Mouse (Mus musculus) T-helper 17 cell (primary cell): Measurements from ENCODE around the gene Rbfox3.

Experiments
- in situ Hi-C, 2 experiments: fragments of 300-600 bp; cut with MboI, MseI; formaldehyde crosslinking; loops; 1 replicate in 1 of 2; 2 replicates in 1 of 2; pipeline ENCODE4 v1.15.1; 2025; ENCODE audit warnings: high pct_unique_total_duplicates in 2 of 2

Gene Rbfox3

DNA sequence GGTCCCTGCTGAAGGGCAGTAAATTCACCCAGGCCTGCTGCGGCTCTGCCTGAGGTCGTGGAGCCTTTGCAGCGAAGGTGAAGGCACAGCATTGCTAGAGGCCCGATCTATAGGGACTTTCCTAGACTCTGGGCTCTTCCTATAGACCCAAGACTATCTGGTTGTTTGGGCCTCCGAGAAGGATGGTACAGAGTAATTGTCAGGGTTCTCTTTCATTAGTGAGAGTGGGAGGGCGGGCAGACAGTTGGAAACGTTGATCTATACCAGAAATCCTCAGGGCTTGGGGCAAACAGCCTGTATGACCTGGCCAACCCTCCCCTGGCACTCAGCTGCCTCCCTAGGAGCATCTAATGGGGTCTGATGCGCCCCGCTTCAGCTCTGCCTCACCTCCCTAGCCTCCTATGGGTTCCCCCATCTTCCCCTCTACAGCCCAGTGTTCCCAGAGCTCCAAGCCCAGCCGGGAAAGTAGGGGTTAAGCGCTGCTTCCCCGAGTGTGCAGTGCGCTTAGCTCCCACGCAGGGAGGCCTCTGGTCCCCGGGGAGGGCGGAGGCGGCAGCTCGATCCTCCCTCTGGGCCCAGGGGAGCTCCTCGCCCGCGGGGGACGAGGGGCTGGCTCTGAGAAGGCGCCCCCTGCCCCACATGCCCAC is 4.5 kb downstream of the Rbfox3 start:
- in situ Hi-C loops = loop anchor here in 1 of 2 experiments (10.0 kb wide), 1 partner anchor 1128 kb away; no protein-coding TSS in a partner anchor

GRCm38 (mm10) chr11:118906131-118906823 is 5.1 kb downstream of the Rbfox3 start:
- in situ Hi-C loops = loop anchor here in 1 of 2 experiments (10.0 kb wide), 1 partner anchor 1129 kb away; no protein-coding TSS in a partner anchor

DNA sequence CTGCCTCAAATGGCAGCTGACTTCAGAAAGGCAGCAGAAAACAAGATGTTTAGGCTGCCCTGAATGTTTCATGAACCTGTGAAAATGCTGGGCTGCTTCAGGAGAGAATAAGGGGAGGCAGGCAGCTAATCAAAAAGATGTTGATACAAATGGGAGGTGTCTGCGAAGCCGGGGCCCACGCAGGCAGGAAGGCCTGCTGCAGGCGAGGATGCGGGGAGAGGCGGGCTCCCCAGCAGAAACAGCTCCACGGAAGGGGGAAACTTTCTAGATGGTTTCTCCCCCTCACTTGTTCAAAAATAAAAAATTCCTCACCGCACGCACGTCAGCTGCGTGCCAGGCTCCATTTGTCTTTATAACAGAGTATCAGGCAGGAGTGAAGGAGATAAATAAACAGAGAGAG is 5.7 kb downstream of the Rbfox3 start:
- in situ Hi-C loops = loop anchor here in 1 of 2 experiments (10.0 kb wide), 1 partner anchor 1129 kb away; no protein-coding TSS in a partner anchor

DNA sequence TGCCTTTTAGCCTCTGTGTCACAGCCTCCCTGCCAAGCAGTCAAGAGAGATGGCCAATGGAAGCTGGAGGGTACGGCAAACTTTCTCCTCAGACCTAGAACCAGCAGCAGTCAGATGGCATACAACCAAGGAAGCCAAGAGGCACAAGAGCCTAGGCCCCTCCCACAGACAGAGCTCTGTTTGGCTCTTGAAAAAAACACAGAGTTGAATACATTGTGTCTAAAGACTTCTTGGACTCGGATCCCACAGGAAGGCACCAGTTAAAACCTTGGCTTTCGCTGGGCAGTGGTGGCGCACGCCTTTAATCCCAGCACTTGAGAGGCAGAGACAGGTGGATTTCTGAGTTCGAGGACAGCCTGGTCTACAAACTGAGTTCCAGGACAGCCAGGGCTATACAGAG is 7.1 kb downstream of the Rbfox3 start:
- in situ Hi-C loops = loop anchor here in 1 of 2 experiments (10.0 kb wide), 1 partner anchor 1131 kb away; no protein-coding TSS in a partner anchor

- in situ Hi-C loops = loop anchor here in 1 of 2 experiments (10.0 kb wide), 1 partner anchor 1135 kb away; no protein-coding TSS in a partner anchor
Observed at GRCm38 (mm10) chr11:118899771-118900545, 11.4 kb downstream of the Rbfox3 start.

GRCm38 (mm10) chr11:118898643-118899042 is 12.8 kb downstream of the Rbfox3 start:
- in situ Hi-C loops = no loop called here

- in situ Hi-C loops = no loop called here
Observed at GRCm38 (mm10) chr11:118898156-118898555, 13.2 kb downstream of the Rbfox3 start.

DNA sequence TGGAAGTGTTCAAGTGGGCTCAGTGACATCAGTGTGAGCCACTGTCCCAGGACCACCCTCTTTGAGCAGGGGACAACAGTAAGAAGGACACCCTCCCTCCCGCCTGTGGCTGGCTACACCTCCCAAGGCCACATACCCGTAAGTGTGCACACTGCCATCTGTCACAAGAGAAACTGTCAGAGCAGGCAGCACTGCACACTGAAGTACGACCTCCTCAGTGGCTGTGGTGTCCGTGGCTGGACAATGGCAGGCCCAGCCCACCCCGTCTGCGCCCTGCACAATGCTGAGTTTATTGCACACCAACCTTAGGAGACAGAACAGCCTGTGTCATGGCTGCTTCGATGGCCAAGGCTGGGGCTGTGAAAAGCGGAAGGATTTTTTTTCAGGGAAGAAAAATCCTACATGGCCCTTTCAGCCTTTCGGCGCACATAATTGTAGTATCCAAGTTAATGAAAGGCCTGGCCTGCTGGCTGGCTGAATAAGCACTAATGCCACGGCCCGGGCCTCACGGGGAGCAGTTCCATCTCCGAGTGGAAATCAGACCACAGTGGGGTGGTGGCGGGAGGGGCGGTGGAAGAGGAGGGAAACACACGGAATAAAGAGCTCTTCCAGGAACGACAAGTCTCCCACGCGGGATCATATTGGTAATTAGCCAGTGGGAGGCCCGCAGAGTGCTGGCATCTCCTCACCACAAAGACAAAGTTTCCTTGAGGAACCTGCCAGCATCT is 14.1 kb downstream of the Rbfox3 start:
- in situ Hi-C loops = no loop called here

GRCm38 (mm10) chr11:118896032-118896675 is 15.2 kb downstream of the Rbfox3 start:
- in situ Hi-C loops = no loop called here

- in situ Hi-C loops = no loop called here
Observed at GRCm38 (mm10) chr11:118894835-118895234, 16.6 kb downstream of the Rbfox3 start.

GRCm38 (mm10) chr11:118894196-118894595 is 17.2 kb downstream of the Rbfox3 start:
- in situ Hi-C loops = no loop called here

DNA sequence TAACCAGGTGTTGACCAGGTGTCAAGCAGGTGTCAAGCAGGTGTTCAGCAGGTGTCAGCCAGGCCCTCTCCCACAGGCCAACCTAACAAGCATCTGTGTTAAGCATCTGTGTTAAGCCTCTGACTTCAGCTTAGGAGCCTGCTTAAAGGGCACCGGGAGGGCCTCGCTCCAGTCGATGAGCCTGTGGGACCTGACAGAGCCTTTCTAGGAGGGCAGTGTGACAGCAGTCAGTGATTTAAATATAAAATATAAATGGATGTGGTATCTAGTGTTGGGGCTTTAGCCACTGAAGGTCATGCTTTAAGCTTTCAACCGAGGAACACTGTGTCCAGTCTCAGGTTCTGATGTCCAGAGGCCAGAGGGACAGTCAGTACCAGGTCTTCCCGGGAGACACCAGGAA is 18.5 kb downstream of the Rbfox3 start:
- in situ Hi-C loops = no loop called here

DNA sequence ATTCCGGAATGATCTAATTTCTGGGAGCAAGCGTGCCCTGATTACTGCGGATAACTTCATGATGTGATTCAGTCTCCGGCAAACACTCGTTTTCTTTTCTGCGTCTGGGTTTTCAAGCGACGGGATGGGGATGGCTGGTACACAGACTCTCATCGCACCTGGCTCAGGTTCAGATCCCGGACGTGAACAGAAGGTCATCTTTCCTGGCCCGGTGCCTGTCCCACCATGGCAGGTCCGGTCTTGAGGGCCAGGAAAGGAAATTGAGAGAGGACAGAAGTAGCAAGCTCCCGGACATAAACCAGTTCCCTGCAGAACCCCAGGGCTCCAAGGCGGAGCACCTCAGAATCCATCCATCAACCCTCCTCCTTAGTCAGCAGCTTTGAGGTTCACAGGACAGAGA is 19.9 kb downstream of the Rbfox3 start:
- in situ Hi-C loops = no loop called here

DNA sequence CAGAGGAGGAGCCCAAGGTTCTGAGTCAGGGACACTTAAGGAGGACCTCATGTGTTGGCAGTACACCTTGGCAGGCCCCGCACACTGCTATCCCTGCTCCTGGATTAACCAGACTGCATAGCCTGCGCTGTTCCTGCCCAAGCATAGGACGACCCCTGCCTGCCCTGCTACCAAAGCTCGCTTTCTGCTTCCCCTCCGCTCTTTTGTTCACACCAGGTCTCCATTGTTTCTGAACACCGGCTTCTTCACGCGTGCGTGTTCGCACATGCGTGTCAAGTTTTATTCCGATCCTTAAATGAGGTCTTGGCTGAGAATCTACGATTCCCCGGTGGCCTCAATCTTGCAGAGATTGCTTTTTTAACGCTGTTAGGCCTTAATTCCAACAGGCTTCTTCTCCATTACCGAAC is 20.4 kb downstream of the Rbfox3 start:
- in situ Hi-C loops = no loop called here

DNA sequence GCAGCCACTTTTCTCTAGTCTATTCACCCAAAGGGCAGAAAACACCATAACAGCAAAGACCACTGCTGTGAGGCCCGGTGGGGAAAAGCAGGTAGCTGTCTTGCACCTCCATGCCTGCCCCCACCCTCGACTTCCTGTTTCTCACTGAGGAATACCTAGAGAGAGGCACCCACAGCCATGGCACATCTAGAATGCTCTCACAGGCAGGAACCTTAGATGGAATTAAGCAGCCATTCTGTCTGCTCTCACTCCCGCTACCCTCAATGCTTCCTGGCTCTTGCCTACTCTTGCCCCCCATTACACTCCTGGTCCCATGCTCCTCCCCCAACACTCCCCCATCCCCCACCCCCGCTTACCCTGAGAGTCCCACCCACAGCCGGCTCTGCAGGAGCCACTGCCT is 20.9 kb downstream of the Rbfox3 start:
- in situ Hi-C loops = no loop called here

GRCm38 (mm10) chr11:118889500-118889899 is 21.9 kb downstream of the Rbfox3 start:
- in situ Hi-C loops = no loop called here

DNA sequence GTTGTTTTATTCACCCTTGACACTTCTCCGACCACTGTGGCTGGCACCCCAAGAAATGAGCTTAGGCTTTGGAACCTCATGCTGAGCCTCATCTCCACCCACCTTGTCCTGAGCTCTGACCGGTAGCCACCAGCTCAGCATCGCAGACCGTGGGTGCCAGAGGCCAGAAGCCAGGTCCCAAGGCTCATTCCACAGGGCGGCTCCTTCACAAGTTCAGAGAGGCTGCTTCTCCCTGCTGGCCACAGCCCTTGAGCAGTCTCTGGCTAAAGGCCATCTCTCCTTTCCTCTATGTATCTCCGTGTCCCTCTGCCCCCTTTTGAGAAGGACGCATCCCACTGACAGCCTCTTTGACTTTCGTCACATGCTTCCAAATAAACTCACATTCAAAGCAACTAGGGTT is 23.0 kb downstream of the Rbfox3 start:
- in situ Hi-C loops = no loop called here

DNA sequence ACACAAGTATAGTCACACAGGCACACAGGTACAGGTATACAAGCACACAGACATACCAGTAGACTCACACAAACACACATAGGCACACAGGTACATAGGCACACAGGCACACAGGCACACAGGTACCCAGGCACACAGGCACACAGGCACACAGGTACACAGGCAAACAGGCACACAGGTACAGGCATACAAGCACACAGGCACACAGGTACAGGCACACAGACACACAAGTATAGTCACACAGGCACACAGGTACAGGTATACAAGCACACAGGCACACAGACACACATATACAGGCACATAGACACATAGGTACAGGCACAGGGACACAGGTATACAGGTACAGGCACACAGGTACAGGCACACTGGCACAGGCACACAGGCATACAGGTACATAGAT is 24.2 kb downstream of the Rbfox3 start:
- in situ Hi-C loops = no loop called here

DNA sequence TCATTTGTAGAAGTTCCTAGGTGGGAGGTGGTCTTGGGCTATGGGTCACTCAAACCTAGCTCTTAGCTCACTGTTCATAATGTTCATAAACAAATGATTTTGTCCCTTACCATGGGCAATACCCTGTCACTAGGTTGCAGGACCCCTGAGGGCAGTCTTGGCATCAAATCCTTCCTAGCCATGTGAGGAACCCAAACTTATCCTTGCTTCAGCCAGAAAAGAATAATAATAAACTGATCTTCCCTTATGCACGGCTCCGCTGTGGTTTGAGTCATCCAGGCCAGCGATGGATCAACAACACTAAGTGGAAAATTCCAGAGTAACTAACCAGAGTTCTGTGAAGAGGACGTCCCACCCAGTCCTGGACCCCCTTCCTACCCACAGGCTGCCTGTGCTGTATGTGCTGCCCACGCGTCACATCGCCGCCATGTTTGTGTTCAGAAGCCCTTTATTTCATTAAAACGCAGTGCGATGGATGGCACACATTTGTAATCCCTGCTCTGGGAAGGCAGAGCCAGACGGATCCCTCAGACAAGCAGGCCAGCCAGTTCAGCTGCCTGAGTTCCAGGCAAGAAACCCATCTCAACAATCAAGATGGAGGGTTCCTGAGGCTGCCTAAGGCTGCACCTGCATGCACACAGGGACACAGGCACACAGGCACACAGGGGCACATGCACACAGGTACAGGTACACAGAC is 25.0 kb downstream of the Rbfox3 start:
- in situ Hi-C loops = no loop called here

DNA sequence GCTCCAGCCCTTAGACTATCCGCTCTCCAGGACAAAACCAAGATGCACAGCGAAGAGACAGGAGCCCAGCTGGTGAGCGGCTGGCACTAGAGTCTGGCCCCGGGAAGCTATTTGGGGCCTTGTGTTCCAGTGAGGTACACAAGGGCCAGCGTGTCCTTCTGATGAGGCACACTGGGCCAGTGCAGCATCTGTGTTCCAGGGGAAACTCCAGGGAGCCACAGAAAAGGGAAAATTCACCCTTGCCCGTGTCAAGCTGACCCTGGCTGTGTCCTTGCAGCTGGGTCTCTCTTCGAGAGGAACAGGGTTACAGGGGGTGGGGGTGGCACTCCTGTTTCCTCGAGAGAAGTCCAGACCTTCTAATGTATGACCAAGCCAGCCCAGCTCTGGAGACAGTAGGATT is 25.8 kb downstream of the Rbfox3 start:
- in situ Hi-C loops = no loop called here
